Mouse (Mus musculus) forebrain, embryonic 15.5 days (tissue): ENCODE data around the gene S100a11. TPM values are rescaled to one million over a fixed set of nuclear protein-coding genes. Genes with fewer than 3 reads are reported as not detected.
A peak's percentile ranks its signal among the peaks of the same experiment; 100 is the strongest.

Experiments used
- ATAC-seq: fragments of 200-750 bp; cut with Nextera tagmentation; replicated peaks from 2 replicates; pipeline ENCODE4 v1.8.0; 2017; ENCODE audit warnings: mild to moderate bottlenecking, moderate TSS enrichment, moderate library complexity
- H3K27ac ChIP-seq: fragments of 300-500 bp; sonication (generic); replicated peaks from 2 replicates; pipeline ENCODE4 v1.5.1; 2015; ENCODE audit warnings: mild to moderate bottlenecking, inconsistent platforms
- H3K27me3 ChIP-seq: fragments of 300-500 bp; sonication (generic); 2 replicates; pipeline ENCODE4 v1.6.1; 2015; ENCODE audit warnings: inconsistent platforms
- H3K36me3 ChIP-seq: fragments of 300-500 bp; sonication (generic); 2 replicates; pipeline ENCODE4 v1.6.1; 2015; ENCODE audit warnings: mild to moderate bottlenecking, inconsistent platforms
- H3K4me1 ChIP-seq: fragments of 300-500 bp; sonication (generic); 2 replicates; pipeline ENCODE4 v1.6.1; 2015; ENCODE audit warnings: inconsistent platforms
- H3K4me2 ChIP-seq: fragments of 300-500 bp; sonication (generic); replicated peaks from 2 replicates; pipeline ENCODE4 v1.6.1; 2015; ENCODE audit warnings: mild to moderate bottlenecking, inconsistent platforms
- H3K4me3 ChIP-seq: fragments of 300-500 bp; sonication (generic); 2 replicates; pipeline ENCODE4 v1.5.1; 2015; ENCODE audit warnings: mild to moderate bottlenecking, inconsistent platforms
- H3K9ac ChIP-seq: fragments of 300-500 bp; sonication (generic); replicated peaks from 2 replicates; pipeline ENCODE4 v1.6.1; 2015; ENCODE audit warnings: mild to moderate bottlenecking, inconsistent platforms
- H3K9me3 ChIP-seq: fragments of 300-500 bp; sonication (generic); 2 replicates; pipeline ENCODE4 v1.6.1; 2016; ENCODE audit warnings: inconsistent platforms
- WGBS: fragments of 180-500 bp; shearing (Covaris S2); methylation state at CpG from one replicate; pipeline ENCODE4 v1.1.7; 2015; ENCODE audit warnings: mixed read lengths; 5-methylcytosine and 5-hydroxymethylcytosine counted together
- polyA plus RNA-seq: library from polyadenylated mRNA; unstranded; fragments of >200 nt; fragmentation: Nextera tagmentation; extraction: Ambion mirVana; gene quantifications from 2 replicates; pipeline ENCODE4 v1.2.1, GENCODE M21; 2015

Gene S100a11
- polyA plus RNA-seq, 1 experiment from 2014 or later, result 102 TPM

- Histone ChIP-seq H3K36me3 (no peaks in the 10 kb centered on the region), H3K4me3 (no peak overlapping the region), H3K9me3 (no peaks in the 10 kb centered on the region), H3K27me3 (no peaks in the 10 kb centered on the region), H3K4me1 (peaks cover 12% of the 10 kb centered on the region), H3K4me2 (0 out of 2 replicates have a peak overlapping the region, but pooled peaks have one; percentile 97), H3K27ac (no peak overlapping the region), H3K9ac (no peak overlapping the region)
- ATAC-seq, result no peak
- WGBS, result 76% methylated on average over 9 of the region's 9 CpGs
Observed at GRCm38 (mm10) chr3:93553765-93554378, 33.6 kb downstream of the S100a11 start.

DNA sequence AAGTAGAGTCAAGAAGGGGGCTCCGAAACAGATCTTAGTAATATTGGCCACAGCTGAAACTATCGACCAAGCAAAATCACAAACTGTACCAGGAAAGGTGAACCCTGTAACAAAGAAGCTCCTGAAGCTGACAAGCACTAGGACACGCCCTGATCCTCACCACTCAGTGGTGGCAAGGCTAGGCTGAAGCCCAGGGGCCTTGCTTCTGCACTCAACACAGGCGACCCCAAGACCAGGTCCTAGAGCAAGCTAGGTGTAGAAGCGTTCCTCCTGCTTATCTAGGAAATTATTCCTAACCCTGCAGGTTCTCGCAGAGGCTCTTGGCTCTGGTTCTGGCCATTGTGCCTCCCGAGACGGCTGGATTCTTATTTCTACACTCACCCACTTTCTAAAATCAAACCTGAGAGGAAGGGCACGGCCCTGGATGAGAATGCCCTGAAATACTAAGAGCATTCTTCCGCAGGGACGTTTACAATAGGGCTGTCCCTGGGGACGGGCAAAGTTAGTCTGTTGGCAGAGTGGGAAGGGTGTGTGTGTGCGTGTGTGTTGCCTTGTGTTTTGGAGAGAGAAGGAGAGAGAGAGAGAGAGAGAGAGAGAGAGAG, 34.2 kb downstream of the S100a11 start:
- WGBS, result 24% methylated on average over 13 of the region's 13 CpGs
- H3K4me3 ChIP-seq, result peak overlapping the region; percentile 63
- H3K9ac ChIP-seq, result peak overlapping the region; percentile 30; the same call in 1 of the 2 replicates
- H3K27me3 ChIP-seq, result no peaks in the 10 kb centered on the region
- peak overlapping the region; percentile 97 for H3K4me2 ChIP-seq
- H3K9me3 ChIP-seq, result no peaks in the 10 kb centered on the region
- ATAC-seq, result peak; percentile 39
- H3K36me3 ChIP-seq, result no peaks in the 10 kb centered on the region
- H3K27ac ChIP-seq, result no peak overlapping the region
- H3K4me1 ChIP-seq, result peaks cover 12% of the 10 kb centered on the region

DNA sequence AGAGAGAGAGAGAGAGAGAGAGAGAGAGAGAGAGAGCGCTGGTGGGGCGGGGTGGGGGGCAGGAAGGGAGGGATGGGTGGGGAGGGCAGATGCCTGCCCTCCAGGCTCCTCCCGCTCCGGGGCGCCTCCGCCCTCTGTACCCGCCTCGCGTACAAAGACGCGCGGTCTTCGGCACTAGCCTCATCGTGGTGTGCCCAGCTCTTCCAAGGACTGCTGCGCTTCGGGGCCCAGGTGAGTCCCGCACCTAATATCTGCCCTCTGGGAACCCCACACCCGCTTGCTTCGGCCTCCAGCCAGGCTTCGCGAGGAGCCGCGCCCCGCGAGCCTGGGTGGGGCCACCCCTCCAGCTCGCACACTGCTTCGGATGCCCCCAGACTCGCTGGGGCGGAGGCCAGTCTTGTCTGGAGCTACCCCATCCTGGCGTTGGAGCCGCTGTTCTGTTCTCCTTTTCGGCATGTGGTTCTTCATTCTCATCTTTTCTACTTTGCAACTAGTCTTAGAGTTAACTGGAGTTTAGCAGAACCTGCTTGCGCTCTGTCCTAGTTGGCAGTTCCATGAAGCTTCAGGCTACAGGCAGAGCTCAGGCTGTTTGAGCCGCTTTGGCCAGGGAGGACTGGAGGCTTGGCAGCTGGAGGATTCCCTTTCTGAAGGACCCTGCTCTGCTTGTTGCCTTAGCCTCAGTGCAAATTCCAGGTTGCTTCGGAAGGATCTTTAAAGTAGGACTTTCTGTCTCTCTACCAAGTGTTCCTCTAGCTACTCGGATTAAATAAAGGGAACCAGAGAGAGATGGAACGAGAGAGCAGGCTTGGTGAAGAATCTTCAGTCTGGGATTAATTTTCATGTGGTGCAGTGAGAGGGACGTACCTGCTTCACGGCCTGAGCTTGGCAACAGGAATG, 34.9 kb downstream of the S100a11 start, which contains the start of gene S100a10:
Gene S100a10, plus strand, starts transcription at position 100 of the 897 bp plus-strand sequence.
- H3K4me1 ChIP-seq, result peaks cover 12% of the 10 kb centered on the region
- no peaks in the 10 kb centered on the region for H3K36me3 ChIP-seq
- no peak within 1 kb of the TSS; the same call in 1 of the 2 replicates for H3K27ac ChIP-seq
- H3K4me3 ChIP-seq, result peak within 1 kb of the TSS; percentile 63
- H3K9me3 ChIP-seq, result no peaks in the 10 kb centered on the region
- ATAC-seq, result peak; percentile 91
- peak within 1 kb of the TSS; percentile 97 for H3K4me2 ChIP-seq
- WGBS, result 3% methylated on average over 36 of the region's 39 CpGs
- H3K9ac ChIP-seq, result peak within 1 kb of the TSS; percentile 68
- H3K27me3 ChIP-seq, result no peaks in the 10 kb centered on the region

GRCm38 (mm10) chr3:93555878-93556254, 35.6 kb downstream of the S100a11 start:
- H3K9me3 ChIP-seq, result no peaks in the 10 kb centered on the region
- no peak overlapping the region for H3K27ac ChIP-seq
- 52% methylated on average over 2 of the region's 2 CpGs for WGBS
- peak overlapping the region; percentile 63 for H3K4me3 ChIP-seq
- no peaks in the 10 kb centered on the region for H3K27me3 ChIP-seq
- H3K9ac ChIP-seq, result peak overlapping the region; percentile 68
- H3K36me3 ChIP-seq, result no peaks in the 10 kb centered on the region
- H3K4me2 ChIP-seq, result peak overlapping the region; percentile 97
- peaks cover 12% of the 10 kb centered on the region for H3K4me1 ChIP-seq
- peak; percentile 39; the same call in 1 of the 2 replicates for ATAC-seq

GRCm38 (mm10) chr3:93556599-93556998, 36.3 kb downstream of the S100a11 start:
- Histone ChIP-seq H3K27ac (no peak overlapping the region), H3K9me3 (no peaks in the 10 kb centered on the region), H3K4me3 (no peak overlapping the region), H3K9ac (no peak overlapping the region), H3K27me3 (no peaks in the 10 kb centered on the region), H3K4me1 (peaks cover 12% of the 10 kb centered on the region), H3K4me2 (peak overlapping the region; percentile 97; the same call in 1 of the 2 replicates), H3K36me3 (no peaks in the 10 kb centered on the region)
- 44% methylated on average over 1 of the region's 1 CpGs for WGBS
- ATAC-seq, result no peak

- H3K9ac ChIP-seq, result no peak overlapping the region
- no peaks in the 10 kb centered on the region for H3K36me3 ChIP-seq
- no peaks in the 10 kb centered on the region for H3K9me3 ChIP-seq
- 65% methylated on average over 4 of the region's 4 CpGs for WGBS
- peaks cover 12% of the 10 kb centered on the region for H3K4me1 ChIP-seq
- no peaks in the 10 kb centered on the region for H3K27me3 ChIP-seq
- H3K27ac ChIP-seq, result no peak overlapping the region
- H3K4me3 ChIP-seq, result no peak overlapping the region
- no peak for ATAC-seq
- no peak overlapping the region for H3K4me2 ChIP-seq
Observed at GRCm38 (mm10) chr3:93557471-93557870, 37.2 kb downstream of the S100a11 start.

GRCm38 (mm10) chr3:93559961-93560360, 39.7 kb downstream of the S100a11 start:
- no peaks in the 10 kb centered on the region for H3K27me3 ChIP-seq
- H3K36me3 ChIP-seq, result no peaks in the 10 kb centered on the region
- H3K27ac ChIP-seq, result no peak overlapping the region
- H3K9ac ChIP-seq, result no peak overlapping the region
- peaks cover 8% of the 10 kb centered on the region for H3K4me1 ChIP-seq
- 95% methylated on average over 6 of the region's 6 CpGs for WGBS
- no peak overlapping the region for H3K4me3 ChIP-seq
- no peak overlapping the region for H3K4me2 ChIP-seq
- no peak for ATAC-seq
- H3K9me3 ChIP-seq, result no peaks in the 10 kb centered on the region

GRCm38 (mm10) chr3:93562372-93562771, 42.1 kb downstream of the S100a11 start:
- no peak for ATAC-seq

DNA sequence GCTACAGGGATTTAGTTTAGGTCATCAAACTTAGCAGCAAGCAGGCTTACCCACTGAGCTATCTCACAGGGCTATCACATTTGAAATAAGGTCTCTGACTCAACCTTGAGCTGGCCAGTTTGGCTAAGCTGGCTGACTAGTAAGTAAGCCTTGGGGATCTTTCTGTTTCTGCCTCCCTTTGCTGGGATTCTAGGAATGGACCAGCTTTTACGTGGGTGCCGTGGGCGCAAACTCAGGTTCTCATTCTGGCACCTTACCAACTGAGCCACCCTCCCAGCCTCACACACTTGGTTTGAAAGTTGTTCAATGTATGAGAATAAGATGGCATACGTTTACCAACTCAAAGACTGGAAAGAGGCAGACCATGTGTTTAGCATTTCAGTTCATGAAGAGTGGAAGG, 42.9 kb downstream of the S100a11 start:
- Histone ChIP-seq H3K27ac (no peak overlapping the region), H3K36me3 (no peaks in the 10 kb centered on the region), H3K9ac (no peak overlapping the region), H3K4me2 (no peak overlapping the region), H3K4me3 (no peak overlapping the region), H3K9me3 (no peaks in the 10 kb centered on the region), H3K27me3 (no peaks in the 10 kb centered on the region), H3K4me1 (no peaks in the 10 kb centered on the region)
- ATAC-seq, result no peak
- 91% methylated on average over 4 of the region's 4 CpGs for WGBS

More at GRCm38 (mm10) chr3:93562372-93562771, 42.1 kb downstream of the S100a11 start:
- Histone ChIP-seq H3K4me2 (no peak overlapping the region), H3K27me3 (no peaks in the 10 kb centered on the region), H3K27ac (no peak overlapping the region), H3K4me3 (no peak overlapping the region), H3K9me3 (no peaks in the 10 kb centered on the region), H3K36me3 (no peaks in the 10 kb centered on the region), H3K9ac (no peak overlapping the region), H3K4me1 (no peaks in the 10 kb centered on the region)
- WGBS, result 96% methylated on average over 2 of the region's 2 CpGs

DNA sequence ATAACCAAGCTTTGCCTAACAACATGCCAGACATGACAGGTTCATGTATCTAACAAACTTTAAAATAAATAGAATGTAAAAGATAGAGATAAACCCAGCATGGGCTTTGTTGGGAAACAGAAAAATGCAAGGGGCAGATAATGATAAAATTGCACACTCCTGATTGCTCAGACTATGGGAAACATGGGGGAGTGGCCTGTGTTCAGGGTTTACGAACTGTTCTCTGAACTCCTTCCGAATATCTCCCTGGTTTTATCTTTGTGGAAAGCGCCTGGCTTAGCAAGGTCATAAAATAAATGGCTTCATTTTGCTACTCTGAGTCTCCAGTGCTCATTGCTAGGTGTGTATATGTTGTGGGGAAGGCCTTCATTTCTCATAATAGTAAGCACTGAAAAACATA, 46.6 kb downstream of the S100a11 start:
- H3K4me3 ChIP-seq, result no peak overlapping the region
- no peak overlapping the region for H3K4me2 ChIP-seq
- no peaks in the 10 kb centered on the region for H3K9me3 ChIP-seq
- H3K4me1 ChIP-seq, result no peaks in the 10 kb centered on the region
- ATAC-seq, result no peak
- H3K9ac ChIP-seq, result no peak overlapping the region
- H3K36me3 ChIP-seq, result no peaks in the 10 kb centered on the region
- 97% methylated on average over 3 of the region's 3 CpGs for WGBS
- no peaks in the 10 kb centered on the region for H3K27me3 ChIP-seq
- no peak overlapping the region for H3K27ac ChIP-seq

DNA sequence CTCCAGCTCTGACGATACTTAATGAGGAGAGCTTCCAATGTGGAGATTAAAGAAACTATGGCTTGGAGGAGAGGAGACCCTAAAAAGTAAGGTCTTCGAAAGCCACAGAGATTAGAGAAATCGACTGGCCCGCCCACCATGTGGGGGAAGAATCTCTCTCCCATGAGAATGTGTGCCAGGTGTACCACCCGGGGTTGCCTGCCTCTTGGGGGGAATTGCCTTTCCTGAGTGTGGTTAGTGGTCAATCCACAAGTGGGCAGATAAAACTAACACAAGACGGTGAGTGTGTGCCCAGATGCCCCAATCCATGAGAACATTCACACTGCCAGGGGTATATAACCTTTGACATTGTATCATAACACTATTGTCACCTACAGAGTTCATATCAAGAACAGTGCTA, 47.4 kb downstream of the S100a11 start:
- no peaks in the 10 kb centered on the region for H3K4me1 ChIP-seq
- WGBS, result 88% methylated on average over 6 of the region's 6 CpGs

More for the DNA sequence above, 47.4 kb downstream of the S100a11 start:
- no peak for ATAC-seq
- H3K27ac ChIP-seq, result no peak overlapping the region
- no peak overlapping the region for H3K4me3 ChIP-seq
- H3K9ac ChIP-seq, result no peak overlapping the region
- no peaks in the 10 kb centered on the region for H3K9me3 ChIP-seq
- H3K4me2 ChIP-seq, result no peak overlapping the region
- H3K27me3 ChIP-seq, result no peaks in the 10 kb centered on the region
- no peaks in the 10 kb centered on the region for H3K36me3 ChIP-seq
